Mouse (Mus musculus): Measurements from ENCODE around the gene Srpk2. TPM values are rescaled to one million over a fixed set of nuclear protein-coding genes. Genes with fewer than 3 reads are reported as not detected.
"Not testable (repeated sequence)": the region's sequence is repeated elsewhere in the genome, so short reads cannot be mapped to it uniquely, and the experiment has no call there.

Srpk2 gene
- polyA plus RNA-seq, 1 experiment = 166 TPM

GRCm38 (mm10) chr5:23604036-23604705 is 80.2 kb downstream of the Srpk2 start:
- H3K4me3 ChIP-seq (ENCODE audit: insufficient read depth, low read depth, low read length) = no peak overlapping the region
- peaks cover 14% of the 10 kb centered on the region; the same call in 1 of the 2 replicates for H3K4me1 ChIP-seq (ENCODE audit: control insufficient read depth, insufficient read depth, low read length)
- TF ChIP-seq POLR2A (IDR thresholded peaks at IDR 0.05; ENCODE audit: insufficient read depth, low read depth, low read length) = no peak
- TF ChIP-seq CTCF (IDR thresholded peaks at IDR 0.05; ENCODE audit: insufficient read depth, low read depth, low read length) = no peak
- H3K27ac ChIP-seq (ENCODE audit: insufficient read depth, low read depth, low read length) = no peak overlapping the region
- 86% methylated on average over 7 of the region's 7 CpGs for WGBS

GRCm38 (mm10) chr5:23599750-23600537 is 84.5 kb downstream of the Srpk2 start:
- TF ChIP-seq CTCF (IDR thresholded peaks at IDR 0.05; ENCODE audit: insufficient read depth, low read depth, low read length) (no peak), POLR2A (IDR thresholded peaks at IDR 0.05; ENCODE audit: insufficient read depth, low read depth, low read length) (no peak)
- peaks cover 18% of the 10 kb centered on the region for H3K4me1 ChIP-seq (ENCODE audit: control insufficient read depth, insufficient read depth, low read length)
- WGBS = 66% methylated on average over 5 of the region's 5 CpGs
- H3K27ac ChIP-seq (ENCODE audit: insufficient read depth, low read depth, low read length) = no peak overlapping the region
- H3K4me3 ChIP-seq (ENCODE audit: insufficient read depth, low read depth, low read length) = no peak overlapping the region

GRCm38 (mm10) chr5:23599171-23599570 is 85.2 kb downstream of the Srpk2 start:
- Histone ChIP-seq H3K4me3 (ENCODE audit: insufficient read depth, low read depth, low read length) (no peak overlapping the region), H3K27ac (ENCODE audit: insufficient read depth, low read depth, low read length) (no peak overlapping the region), H3K4me1 (ENCODE audit: control insufficient read depth, insufficient read depth, low read length) (peaks cover 18% of the 10 kb centered on the region)
- 58% methylated on average over 3 of the region's 3 CpGs for WGBS
- TF ChIP-seq POLR2A (IDR thresholded peaks at IDR 0.05; ENCODE audit: insufficient read depth, low read depth, low read length) (no peak), CTCF (IDR thresholded peaks at IDR 0.05; ENCODE audit: insufficient read depth, low read depth, low read length) (no peak)

- WGBS = 41% methylated on average over 12 of the region's 12 CpGs
- Histone ChIP-seq H3K4me3 (ENCODE audit: insufficient read depth, low read depth, low read length) (no peak overlapping the region), H3K27ac (ENCODE audit: insufficient read depth, low read depth, low read length) (no peak overlapping the region), H3K4me1 (ENCODE audit: control insufficient read depth, insufficient read depth, low read length) (peaks cover 18% of the 10 kb centered on the region)
- TF ChIP-seq POLR2A (IDR thresholded peaks at IDR 0.05; ENCODE audit: insufficient read depth, low read depth, low read length) (no peak), CTCF (IDR thresholded peaks at IDR 0.05; ENCODE audit: insufficient read depth, low read depth, low read length) (no peak)
Measured at GRCm38 (mm10) chr5:23598491-23598890, 85.9 kb downstream of the Srpk2 start.

GRCm38 (mm10) chr5:23597999-23598398 is 86.4 kb downstream of the Srpk2 start:
- no peak overlapping the region for H3K4me3 ChIP-seq (ENCODE audit: insufficient read depth, low read depth, low read length)
- TF ChIP-seq CTCF (IDR thresholded peaks at IDR 0.05; ENCODE audit: insufficient read depth, low read depth, low read length) (no peak), POLR2A (IDR thresholded peaks at IDR 0.05; ENCODE audit: insufficient read depth, low read depth, low read length) (no peak)
- 82% methylated on average over 1 of the region's 1 CpGs for WGBS
- H3K27ac ChIP-seq (ENCODE audit: insufficient read depth, low read depth, low read length) = no peak overlapping the region
- H3K4me1 ChIP-seq (ENCODE audit: control insufficient read depth, insufficient read depth, low read length) = peaks cover 14% of the 10 kb centered on the region

GRCm38 (mm10) chr5:23597260-23597864 is 87.1 kb downstream of the Srpk2 start:
- Histone ChIP-seq H3K4me1 (ENCODE audit: control insufficient read depth, insufficient read depth, low read length) (peaks cover 14% of the 10 kb centered on the region), H3K27ac (ENCODE audit: insufficient read depth, low read depth, low read length) (no peak overlapping the region), H3K4me3 (ENCODE audit: insufficient read depth, low read depth, low read length) (no peak overlapping the region)
- WGBS = 78% methylated on average over 8 of the region's 8 CpGs
- no peak for TF ChIP-seq POLR2A (IDR thresholded peaks at IDR 0.05; ENCODE audit: insufficient read depth, low read depth, low read length)
- no peak for TF ChIP-seq CTCF (IDR thresholded peaks at IDR 0.05; ENCODE audit: insufficient read depth, low read depth, low read length)

GRCm38 (mm10) chr5:23596326-23596965 is 88.0 kb downstream of the Srpk2 start:
- H3K27ac ChIP-seq (ENCODE audit: insufficient read depth, low read depth, low read length) = no peak overlapping the region
- no peak overlapping the region for H3K4me3 ChIP-seq (ENCODE audit: insufficient read depth, low read depth, low read length)
- TF ChIP-seq POLR2A (IDR thresholded peaks at IDR 0.05; ENCODE audit: insufficient read depth, low read depth, low read length) (no peak), CTCF (IDR thresholded peaks at IDR 0.05; ENCODE audit: insufficient read depth, low read depth, low read length) (no peak)
- 76% methylated on average over 5 of the region's 5 CpGs for WGBS
- H3K4me1 ChIP-seq (ENCODE audit: control insufficient read depth, insufficient read depth, low read length) = peaks cover 8% of the 10 kb centered on the region

- not testable (repeated sequence) for H3K4me3 ChIP-seq (ENCODE audit: insufficient read depth, low read depth, low read length); H3K4me1 ChIP-seq (ENCODE audit: control insufficient read depth, insufficient read depth, low read length); H3K27ac ChIP-seq (ENCODE audit: insufficient read depth, low read depth, low read length)
- WGBS = 99% methylated on average over 5 of the region's 5 CpGs
Measured at GRCm38 (mm10) chr5:23590298-23590697, 94.1 kb downstream of the Srpk2 start.

- Histone ChIP-seq H3K4me1 (ENCODE audit: control insufficient read depth, insufficient read depth, low read length) (peaks cover 3% of the 10 kb centered on the region; the same call in 1 of the 2 replicates), H3K4me3 (ENCODE audit: insufficient read depth, low read depth, low read length) (no peak overlapping the region), H3K27ac (ENCODE audit: insufficient read depth, low read depth, low read length) (no peak overlapping the region)
- TF ChIP-seq CTCF (IDR thresholded peaks at IDR 0.05; ENCODE audit: insufficient read depth, low read depth, low read length) (no peak), POLR2A (IDR thresholded peaks at IDR 0.05; ENCODE audit: insufficient read depth, low read depth, low read length) (no peak)
- 70% methylated on average over 2 of the region's 2 CpGs for WGBS
Measured at GRCm38 (mm10) chr5:23587614-23588013, 96.8 kb downstream of the Srpk2 start.

Measured in olfactory bulb, adult 2 months (tissue).